Mouse (Mus musculus) spleen, adult 2 months (tissue): ENCODE measurements around the gene Trim62. TPM values are rescaled to one million over a fixed set of nuclear protein-coding genes. Genes with fewer than 3 reads are reported as not detected.

Experiments
- DNase-seq, 2 experiments: peaks; one replicate each; pipeline versions ENCODE4 v3.0.0 to v3.0.0-alpha.2; 2012 to 2021; ENCODE audit warnings: low spot score in 2 of 2, low read depth in 1 of 2
- H3K27ac ChIP-seq: fragments of 200-500 bp; 2 replicates; pipeline ENCODE4 v1.5.1; 2012; ENCODE audit warnings: low read length, inconsistent platforms; ENCODE audit not compliant: insufficient read depth
- H3K27me3 ChIP-seq: fragments of 200-500 bp; 2 replicates; pipeline ENCODE4 v1.6.1; 2012; ENCODE audit warnings: mild to moderate bottlenecking, moderate library complexity, low read length, inconsistent platforms; ENCODE audit not compliant: control insufficient read depth, insufficient read depth
- H3K36me3 ChIP-seq: fragments of 200-500 bp; 2 replicates; pipeline ENCODE4 v1.6.1; 2012; ENCODE audit warnings: mild to moderate bottlenecking, low read length, inconsistent platforms; ENCODE audit not compliant: control insufficient read depth, insufficient read depth
- H3K4me1 ChIP-seq: fragments of 200-500 bp; 2 replicates; pipeline ENCODE4 v1.6.1; 2011; ENCODE audit warnings: inconsistent platforms; ENCODE audit not compliant: control insufficient read depth, insufficient read depth, insufficient read length
- H3K4me3 ChIP-seq: fragments of 200-500 bp; 2 replicates; pipeline ENCODE4 v1.5.1; 2011; ENCODE audit warnings: mild to moderate bottlenecking, inconsistent platforms; ENCODE audit not compliant: insufficient read depth, insufficient read length; ENCODE audit errors: extremely low read depth
- CTCF ChIP-seq: fragments of 200-500 bp; IDR thresholded peaks from 2 replicates; pipeline ENCODE4 v1.5.1; 2011; ENCODE audit warnings: mild to moderate bottlenecking, inconsistent platforms; ENCODE audit not compliant: insufficient read depth, insufficient read length, insufficient replicate concordance; ENCODE audit errors: extremely low read depth
- POLR2A ChIP-seq: fragments of 200-500 bp; IDR thresholded peaks from 2 replicates; pipeline ENCODE4 v1.6.1; 2011; ENCODE audit warnings: low read depth, low read length, inconsistent platforms
- WGBS: fragments of 180-500 bp; shearing (Covaris S2); methylation state at CpG from one replicate; pipeline ENCODE4 v1.1.7; 2018; 5-methylcytosine and 5-hydroxymethylcytosine counted together
- polyA plus RNA-seq: library from polyadenylated mRNA; depleted of rRNA; stranded (reverse); fragments of >200 nt; gene quantifications from 2 replicates; pipeline ENCODE4 v1.2.3, GENCODE M21; 2012; rRNA removed

Gene Trim62
- polyA plus RNA-seq, 1 experiment: 3.9 TPM

GRCm38 (mm10) chr4:128957155-128957911, 74.0 kb downstream of the Trim62 start:
- Histone ChIP-seq H3K36me3 (no peaks in the 10 kb centered on the region), H3K4me1 (no peaks in the 10 kb centered on the region), H3K27me3 (peaks cover 11% of the 10 kb centered on the region), H3K27ac (no peak overlapping the region), H3K4me3 (no peak overlapping the region)
- DNase-seq: peak in 1 of 2 experiments; percentile 14
- no peak for TF ChIP-seq POLR2A
- TF ChIP-seq CTCF: peak; percentile 30; the same call in 1 of the 2 replicates
- 56% methylated on average over 11 of the region's 11 CpGs for WGBS

- no peak for TF ChIP-seq POLR2A
- TF ChIP-seq CTCF: no peak
- no peak overlapping the region for H3K27ac ChIP-seq
- WGBS: 94% methylated on average over 11 of the region's 11 CpGs
- H3K4me1 ChIP-seq: peaks cover 4% of the 10 kb centered on the region; the same call in 1 of the 2 replicates
- H3K4me3 ChIP-seq: no peak overlapping the region
- H3K36me3 ChIP-seq: no peaks in the 10 kb centered on the region
- H3K27me3 ChIP-seq: peaks cover 15% of the 10 kb centered on the region
- DNase-seq: no peak
Observed at GRCm38 (mm10) chr4:128958156-128958555, 74.8 kb downstream of the Trim62 start.

GRCm38 (mm10) chr4:128958849-128959248, 75.5 kb downstream of the Trim62 start:
- 86% methylated on average over 8 of the region's 8 CpGs for WGBS
- H3K36me3 ChIP-seq: no peaks in the 10 kb centered on the region
- no peak overlapping the region for H3K4me3 ChIP-seq
- H3K27ac ChIP-seq: no peak overlapping the region
- H3K27me3 ChIP-seq: peaks cover 15% of the 10 kb centered on the region
- no peak for DNase-seq
- TF ChIP-seq POLR2A: no peak
- no peak for TF ChIP-seq CTCF
- peaks cover 4% of the 10 kb centered on the region; the same call in 1 of the 2 replicates for H3K4me1 ChIP-seq

GRCm38 (mm10) chr4:128959676-128960075, 76.3 kb downstream of the Trim62 start:
- no peak overlapping the region for H3K4me3 ChIP-seq
- peaks cover 4% of the 10 kb centered on the region; the same call in 1 of the 2 replicates for H3K4me1 ChIP-seq
- H3K27me3 ChIP-seq: peaks cover 15% of the 10 kb centered on the region
- no peak for TF ChIP-seq CTCF
- TF ChIP-seq POLR2A: no peak
- no peak overlapping the region for H3K27ac ChIP-seq
- WGBS: 41% methylated on average over 17 of the region's 17 CpGs
- DNase-seq: no peak
- H3K36me3 ChIP-seq: no peaks in the 10 kb centered on the region

Other genes starting within 250 kb of the Trim62 start
- 76.7 and 101 TPM in 2 replicates for gene Phc2, start 228.9 kb upstream of the Trim62 start, polyA plus RNA-seq
- gene A3galt2, start 128.2 kb upstream of the Trim62 start, polyA plus RNA-seq: 0.41 TPM in 2 replicates
- 52.7 and 69.3 TPM in 2 replicates for gene Zfp362, start 77.5 kb upstream of the Trim62 start, polyA plus RNA-seq
- 5.3 and 6.4 TPM in 2 replicates for gene Azin2, start 78.9 kb downstream of the Trim62 start, polyA plus RNA-seq
- 32.0 and 32.2 TPM in 2 replicates for gene Ak2, start 108.4 kb downstream of the Trim62 start, polyA plus RNA-seq
- gene Rnf19b, start 174.7 kb downstream of the Trim62 start, polyA plus RNA-seq: 109 and 136 TPM in 2 replicates
- 0.60 TPM in 1 of 2 replicates, not detected in the other for gene Tmem54, start 222.0 kb downstream of the Trim62 start, polyA plus RNA-seq
- 0.05 TPM in 1 of 2 replicates, not detected in the other for gene Hpca, start 238.5 kb downstream of the Trim62 start, polyA plus RNA-seq